Mouse (Mus musculus): ENCODE measurements around the gene Birc6.

- TF ChIP-seq CTCF (IDR thresholded peaks at IDR 0.05; ENCODE audit: borderline replicate concordance, insufficient read depth, low read depth, low read length) (no peak), POLR2A (IDR thresholded peaks at IDR 0.05; ENCODE audit: borderline replicate concordance, insufficient read depth, low read length) (no peak)
These were observed 130.3 kb downstream of the Birc6 start for GRCm38 (mm10) chr17:74658362-74658761.
